Mouse (Mus musculus): Measurements from ENCODE around the gene Tmem115.

GRCm38 (mm10) chr9:107520331-107520730 is 13.4 kb upstream of the Tmem115 start:
- TF ChIP-seq POLR2A (IDR thresholded peaks at IDR 0.05; ENCODE audit: low read depth, low read length) = no peak
- TF ChIP-seq CTCF (IDR thresholded peaks at IDR 0.05; ENCODE audit: extremely low read depth, insufficient read length, insufficient replicate concordance, low read depth, low read length) = no peak
